Mouse (Mus musculus): ENCODE data around the gene Lmcd1. TPM values are rescaled to one million over a fixed set of nuclear protein-coding genes. Genes with fewer than 3 reads are reported as not detected.

Gene Lmcd1
- polyA plus RNA-seq, 1 experiment from 2014 or later = 11.7 TPM

Other genes starting within 250 kb of the Lmcd1 start
- gene Ssu2, start 114.3 kb downstream of the Lmcd1 start, polyA plus RNA-seq (2014; fragmentation: Nextera tagmentation; extraction: Ambion mirVana) = 0.23 TPM in 1 of 2 replicates, not detected in the other
- 0.29 TPM in 1 of 2 replicates, not detected in the other for gene Cav3, start 185.7 kb downstream of the Lmcd1 start, polyA plus RNA-seq (2014; fragmentation: Nextera tagmentation; extraction: Ambion mirVana)
- 1.4 and 1.9 TPM in 2 replicates for gene Oxtr, start 216.2 kb downstream of the Lmcd1 start, polyA plus RNA-seq (2014; fragmentation: Nextera tagmentation; extraction: Ambion mirVana)